Mouse (Mus musculus) hematopoietic stem cell, adult 5-6 weeks (primary cell): Measurements from ENCODE around the gene Cst9. TPM values are rescaled to one million over a fixed set of nuclear protein-coding genes. Genes with fewer than 3 reads are reported as not detected.

Experiments
- ATAC-seq, 2 experiments: fragments of 125-278 bp in 1 of 2; replicated peaks in 1 of 2; 2 replicates each; pipeline ENCODE4 v1.8.0; 2016 to 2017; ENCODE audit warnings: inconsistent platforms in 2 of 2, mild to moderate bottlenecking in 2 of 2, moderate number of reproducible peaks in 2 of 2, low read depth in 1 of 2, moderate TSS enrichment in 1 of 2; ENCODE audit not compliant: low FRiP score in 2 of 2, poor library complexity in 2 of 2, severe bottlenecking in 2 of 2, insufficient read depth in 1 of 2, low TSS enrichment in 1 of 2
- total RNA-seq: library from RNA; stranded (forward); fragments of 172-1452, 232-1000 nt; gene quantifications from 2 replicates; pipeline ENCODE4 v1.2.3, GENCODE M21; 2017

The Cst9 gene
- total RNA-seq, 1 experiment from 2014 or later, result not detected

GRCm38 (mm10) chr2:148874224-148874616 lies 39.3 kb downstream of the Cst9 start:
- ATAC-seq, result no peak

- ATAC-seq, result peak; percentile 35 to 49
These were observed 39.8 kb downstream of the Cst9 start for GRCm38 (mm10) chr2:148874617-148875334.

- peak; percentile 86 to 90 for ATAC-seq
These were observed 40.4 kb downstream of the Cst9 start, which contains the start of gene Cst3 for GRCm38 (mm10) chr2:148875335-148875811. Gene Cst3, minus strand, starts transcription at chr2:148875692.

DNA sequence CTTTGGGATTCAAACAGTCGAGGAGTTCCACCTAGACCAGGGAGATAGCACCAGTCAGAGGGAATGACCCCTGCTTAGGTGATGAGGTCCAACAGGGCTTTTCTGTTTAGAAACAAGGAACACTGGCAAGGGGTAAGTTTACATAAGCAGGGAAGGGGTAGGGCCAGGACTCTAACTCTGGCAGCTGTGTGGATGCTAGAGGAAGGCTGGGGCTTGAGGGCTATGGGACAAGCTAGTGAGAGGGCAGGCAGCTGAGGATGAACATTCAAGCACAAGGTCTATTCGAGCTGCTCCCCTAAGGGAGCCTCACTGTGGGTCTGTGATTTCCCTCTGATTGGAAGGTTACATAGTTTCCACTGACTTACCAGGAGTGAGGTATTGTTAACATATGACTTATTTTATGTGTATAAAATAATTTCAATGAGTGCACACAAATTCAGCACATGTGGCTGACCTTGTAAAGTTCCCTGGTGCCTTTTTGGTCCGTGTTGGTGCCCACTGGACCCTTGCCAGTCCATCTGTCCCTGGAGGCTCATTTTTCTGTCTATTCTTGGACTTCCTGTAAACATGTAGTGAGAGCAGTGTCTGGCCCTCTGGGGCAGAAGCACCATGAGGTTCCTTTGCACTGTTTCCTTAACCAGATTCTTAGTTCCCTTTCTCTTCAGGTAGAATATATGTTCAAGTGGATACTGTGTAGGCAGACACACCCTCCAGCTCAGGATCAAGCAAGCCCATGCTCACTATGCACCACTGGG lies 42.2 kb downstream of the Cst9 start:
- 0 out of 4 replicates have a peak, but pooled peaks of 1 of the 2 experiments have one; percentile 5 for ATAC-seq

DNA sequence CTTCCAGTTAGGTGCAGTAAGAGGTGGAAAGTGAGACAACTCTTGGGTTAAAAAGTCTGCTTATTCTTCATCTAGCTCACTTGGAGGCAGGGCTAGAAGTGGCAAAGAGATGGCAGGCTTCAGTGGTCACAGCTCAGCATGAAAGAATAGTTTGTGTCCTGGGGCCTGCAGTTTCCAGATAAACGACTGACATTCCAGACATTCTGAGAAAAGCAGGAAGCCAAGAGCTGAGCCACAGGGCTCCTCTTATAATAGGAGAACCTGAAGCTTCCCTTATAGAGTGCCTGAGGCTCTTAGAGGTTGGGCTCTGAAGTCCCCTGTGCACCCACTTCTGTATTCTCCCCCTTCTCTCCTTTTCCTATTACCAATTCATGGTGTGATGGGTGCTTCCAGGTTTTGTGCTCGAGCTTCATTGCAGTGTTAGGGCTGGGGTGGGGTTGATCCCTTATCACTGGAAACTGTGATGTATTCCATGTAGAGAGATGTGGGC lies 43.7 kb downstream of the Cst9 start:
- ATAC-seq, result no peak

- ATAC-seq, result no peak
These were observed 44.3 kb downstream of the Cst9 start for GRCm38 (mm10) chr2:148879199-148879598.

DNA sequence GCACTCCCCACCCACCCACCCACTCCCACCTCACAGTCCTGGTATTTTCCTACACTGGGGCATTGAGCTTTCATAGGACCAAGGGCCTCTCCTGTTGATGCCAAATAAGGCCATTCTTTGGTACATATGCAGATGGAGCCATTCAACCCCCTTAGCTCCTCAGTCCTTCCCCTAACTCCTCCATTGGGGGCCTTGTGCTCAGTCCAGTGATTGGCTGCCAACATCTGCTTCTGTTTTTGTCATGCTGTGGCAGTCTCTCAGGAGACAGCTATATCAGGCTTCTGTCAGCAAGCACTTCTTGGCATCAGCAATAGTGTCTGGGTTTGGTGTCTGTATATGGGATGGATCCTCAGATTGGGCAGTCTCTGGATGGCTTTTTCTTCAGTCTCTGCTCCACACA lies 49.8 kb downstream of the Cst9 start:
- no peak for ATAC-seq

Other genes starting within 250 kb of the Cst9 start
- 21.9 and 39.3 TPM in 2 replicates for gene Nxt1, start 162.5 kb upstream of the Cst9 start, total RNA-seq
- gene Gzf1, start 154.1 kb upstream of the Cst9 start, total RNA-seq, result 17.4 and 22.4 TPM in 2 replicates
- 1.4 and 2.9 TPM in 2 replicates for gene Napb, start 102.7 kb upstream of the Cst9 start, total RNA-seq
- gene Cstl1, start 84.8 kb upstream of the Cst9 start, total RNA-seq, result not detected in 2 replicates
- gene Cst11, start 63.6 kb upstream of the Cst9 start, total RNA-seq, result not detected in 2 replicates
- gene 8030411F24Rik, start 53.1 kb upstream of the Cst9 start, total RNA-seq, result not detected in 2 replicates
- gene Cst12, start 45.8 kb upstream of the Cst9 start, total RNA-seq, result not detected in 2 replicates
- gene Cst8, start 36.4 kb upstream of the Cst9 start, total RNA-seq, result not detected in 2 replicates
- gene Cst13, start 15.1 kb upstream of the Cst9 start, total RNA-seq, result not detected in 2 replicates
- gene 9230104L09Rik, start 29.9 kb downstream of the Cst9 start, total RNA-seq, result not detected in 2 replicates
- 200 and 303 TPM in 2 replicates for gene Cst3, start 40.5 kb downstream of the Cst9 start, total RNA-seq
- not detected in 2 replicates for gene Gm1330, start 168.1 kb downstream of the Cst9 start, total RNA-seq
- gene Gm10750, start 182.1 kb downstream of the Cst9 start, total RNA-seq, result not detected in 2 replicates